Mouse (Mus musculus) frontal cortex, postnatal 10 days (tissue): ENCODE data around the gene Ackr1.
A peak's percentile ranks its signal among the peaks of the same experiment; 100 is the strongest.

Experiments
- DNase-seq, 2 experiments: peaks; one replicate each; pipeline ENCODE4 v3.0.0; 2022; ENCODE audit warnings: low spot score in 2 of 2, mixed read lengths in 1 of 2

Ackr1 gene

GRCm38 (mm10) chr1:173333312-173334253 is at the start of gene Ackr1:
Gene Ackr1 (minus strand): TSS chr1:173333750.
- DNase-seq: no peak

GRCm38 (mm10) chr1:173381436-173381835 is 47.9 kb upstream of the Ackr1 start:
- DNase-seq: no peak

GRCm38 (mm10) chr1:173377380-173378112 is 44.0 kb upstream of the Ackr1 start:
- peak; percentile 59 to 77 for DNase-seq

- no peak for DNase-seq
Measured at GRCm38 (mm10) chr1:173374020-173374419, 40.5 kb upstream of the Ackr1 start.

GRCm38 (mm10) chr1:173371586-173371985 is 38.0 kb upstream of the Ackr1 start:
- DNase-seq: no peak

GRCm38 (mm10) chr1:173370456-173370855 is 36.9 kb upstream of the Ackr1 start:
- DNase-seq: no peak

- no peak for DNase-seq
Measured at GRCm38 (mm10) chr1:173369611-173370010, 36.1 kb upstream of the Ackr1 start.

- peak; percentile 70 to 81 for DNase-seq
Measured at GRCm38 (mm10) chr1:173367356-173368046, 34.0 kb upstream of the Ackr1 start, which contains the start of gene Cadm3. Gene Cadm3 (minus strand): TSS chr1:173367695.

- no peak for DNase-seq
Measured at GRCm38 (mm10) chr1:173366701-173367355, 33.3 kb upstream of the Ackr1 start.

GRCm38 (mm10) chr1:173365970-173366409 is 32.4 kb upstream of the Ackr1 start:
- DNase-seq: peak in 1 of 2 experiments; percentile 32

- no peak for DNase-seq
Measured at GRCm38 (mm10) chr1:173364125-173364800, 30.7 kb upstream of the Ackr1 start.

GRCm38 (mm10) chr1:173363436-173363835 is 29.9 kb upstream of the Ackr1 start:
- DNase-seq: no peak

GRCm38 (mm10) chr1:173361651-173362050 is 28.1 kb upstream of the Ackr1 start:
- no peak for DNase-seq

- DNase-seq: no peak
Measured at GRCm38 (mm10) chr1:173359590-173360290, 26.2 kb upstream of the Ackr1 start.

- DNase-seq: peak in 1 of 2 experiments; percentile 27
Measured at GRCm38 (mm10) chr1:173357799-173358198, 24.2 kb upstream of the Ackr1 start.

- no peak for DNase-seq
Measured at GRCm38 (mm10) chr1:173356699-173357098, 23.1 kb upstream of the Ackr1 start.

- no peak for DNase-seq
Measured at GRCm38 (mm10) chr1:173355107-173355846, 21.7 kb upstream of the Ackr1 start.

- DNase-seq: no peak
Measured at GRCm38 (mm10) chr1:173350372-173350957, 16.9 kb upstream of the Ackr1 start, which contains the start of gene Aim2. Gene Aim2 (plus strand): TSS chr1:173350879.

- peak in 1 of 2 experiments; percentile 38 for DNase-seq
Measured at GRCm38 (mm10) chr1:173349946-173350345, 16.4 kb upstream of the Ackr1 start.
